Mouse (Mus musculus) MEL (cell line): Measurements from ENCODE around the gene Supt3. TPM values are rescaled to one million over a fixed set of nuclear protein-coding genes. Genes with fewer than 3 reads are reported as not detected.

Experiments
- DNase-seq: peaks from one replicate; pipeline ENCODE4 v3.0.0; 2011; ENCODE audit warnings: low read depth, low spot score
- H3K27ac ChIP-seq: 2 replicates; pipeline ENCODE4 v1.5.1; 2012; ENCODE audit warnings: low read depth, mild to moderate bottlenecking, control low read depth, low read length, moderate library complexity; ENCODE audit not compliant: control insufficient read depth
- H3K27me3 ChIP-seq, 2 experiments: fragments of 150-350 bp in 1 of 2; sonication (generic) in 1 of 2; 2 replicates each; pipeline ENCODE4 v1.6.1; 2012; ENCODE audit warnings: low read length in 2 of 2, mild to moderate bottlenecking in 2 of 2, improper control_type of control experiment in 1 of 2, moderate library complexity in 1 of 2; ENCODE audit not compliant: insufficient read depth in 2 of 2, control insufficient read depth in 1 of 2
- H3K36me3 ChIP-seq, 2 experiments: 2 replicates each; pipeline ENCODE4 v1.6.1; 2012 to 2014; ENCODE audit warnings: low read length in 2 of 2, improper control_type of control experiment in 1 of 2, inconsistent platforms in 1 of 2, mild to moderate bottlenecking in 1 of 2; ENCODE audit not compliant: insufficient read depth in 2 of 2, control insufficient read depth in 1 of 2
- H3K4me1 ChIP-seq, 2 experiments: fragments of 150-350 bp in 1 of 2; sonication (generic) in 1 of 2; 2 replicates each; pipeline ENCODE4 v1.6.1; 2012; ENCODE audit warnings: low read length in 2 of 2, improper control_type of control experiment in 1 of 2, mild to moderate bottlenecking in 1 of 2; ENCODE audit not compliant: insufficient read depth in 2 of 2, control insufficient read depth in 1 of 2
- H3K4me3 ChIP-seq, 2 experiments: fragments of 150-350 bp in 1 of 2; sonication (generic) in 1 of 2; 2 replicates each; pipeline ENCODE4 v1.5.1; 2012; ENCODE audit warnings: low read depth in 2 of 2, low read length in 2 of 2, mild to moderate bottlenecking in 2 of 2, moderate library complexity in 2 of 2, control low read depth in 1 of 2, improper control_type of control experiment in 1 of 2; ENCODE audit not compliant: control insufficient read depth in 1 of 2, insufficient read depth in 1 of 2
- H3K79me2 ChIP-seq: 2 replicates; pipeline ENCODE4 v1.6.1; 2012; ENCODE audit warnings: mild to moderate bottlenecking, low read length, moderate library complexity; ENCODE audit not compliant: control insufficient read depth, poor library complexity, insufficient read depth
- H3K9ac ChIP-seq: 2 replicates; pipeline ENCODE4 v1.6.1; 2012; ENCODE audit warnings: low read depth, mild to moderate bottlenecking, control low read depth, low read length, moderate library complexity; ENCODE audit not compliant: control insufficient read depth, poor library complexity, severe bottlenecking
- H3K9me3 ChIP-seq: fragments of 150-350 bp; sonication (generic); replicated peaks from 2 replicates; pipeline ENCODE4 v1.6.1; 2012; ENCODE audit warnings: mild to moderate bottlenecking, low read length, improper control_type of control experiment, moderate library complexity; ENCODE audit not compliant: insufficient read depth
- BHLHE40 ChIP-seq: IDR thresholded peaks from 2 replicates; pipeline ENCODE4 v1.6.1; 2012; ENCODE audit warnings: low read depth, mild to moderate bottlenecking, inconsistent platforms, low read length, improper control_type of control experiment, borderline replicate concordance
- CHD2 ChIP-seq: IDR thresholded peaks from 2 replicates; pipeline ENCODE4 v1.6.1; 2011; ENCODE audit warnings: low read length, improper control_type of control experiment
- E2F4 ChIP-seq: IDR thresholded peaks from 2 replicates; pipeline ENCODE4 v1.6.1; 2011; ENCODE audit warnings: low read depth, low read length, improper control_type of control experiment, borderline replicate concordance
- ELF1 ChIP-seq: IDR thresholded peaks from 2 replicates; pipeline ENCODE4 v1.6.1; 2014; ENCODE audit warnings: low read depth, mild to moderate bottlenecking, inconsistent platforms, low read length, improper control_type of control experiment, moderate library complexity
- EP300 ChIP-seq, 2 experiments: IDR thresholded peaks; 2 replicates each; pipeline ENCODE4 v1.6.1; 2011; ENCODE audit warnings: improper control_type of control experiment in 2 of 2, low read length in 2 of 2, low read depth in 1 of 2, mild to moderate bottlenecking in 1 of 2
- ETS1 ChIP-seq: IDR thresholded peaks from 2 replicates; pipeline ENCODE4 v1.6.1; 2012; ENCODE audit warnings: low read depth, mild to moderate bottlenecking, inconsistent platforms, low read length, improper control_type of control experiment, moderate library complexity
- GABPA ChIP-seq: IDR thresholded peaks from 2 replicates; pipeline ENCODE4 v1.6.1; 2012; ENCODE audit warnings: low read depth, mild to moderate bottlenecking, inconsistent platforms, low read length, improper control_type of control experiment, moderate library complexity
- GATA1 ChIP-seq: IDR thresholded peaks from 2 replicates; pipeline ENCODE4 v1.6.1; 2011; ENCODE audit warnings: low read depth, low read length, improper control_type of control experiment
- JUND ChIP-seq: IDR thresholded peaks from 2 replicates; pipeline ENCODE4 v1.6.1; 2011; ENCODE audit warnings: low read depth, mild to moderate bottlenecking, improper control_type of control experiment, low read length
- KAT2A ChIP-seq: conservative IDR thresholded peaks from 2 replicates; pipeline ENCODE4 v1.6.1; 2012; ENCODE audit warnings: low read depth, low read length, improper control_type of control experiment, inconsistent platforms
- MAX ChIP-seq: IDR thresholded peaks from 2 replicates; pipeline ENCODE4 v1.6.1; 2011; ENCODE audit warnings: low read length, improper control_type of control experiment
- MAZ ChIP-seq: IDR thresholded peaks from 2 replicates; pipeline ENCODE4 v1.6.1; 2012; ENCODE audit warnings: low read depth, mild to moderate bottlenecking, inconsistent platforms, low read length, improper control_type of control experiment
- MEF2A ChIP-seq: IDR thresholded peaks from 2 replicates; pipeline ENCODE4 v1.6.1; 2014; ENCODE audit warnings: low read depth, mild to moderate bottlenecking, inconsistent platforms, low read length, improper control_type of control experiment; ENCODE audit not compliant: poor library complexity, insufficient replicate concordance, severe bottlenecking; ENCODE audit errors: extremely low read depth
- MXI1 ChIP-seq: IDR thresholded peaks from 2 replicates; pipeline ENCODE4 v1.6.1; 2011; ENCODE audit warnings: mild to moderate bottlenecking, low read depth, low read length, improper control_type of control experiment
- MYB ChIP-seq: IDR thresholded peaks from 2 replicates; pipeline ENCODE4 v1.6.1; 2011; ENCODE audit warnings: mild to moderate bottlenecking, low read depth, low read length, improper control_type of control experiment
- MYC ChIP-seq: IDR thresholded peaks from 2 replicates; pipeline ENCODE4 v1.6.1; 2011; ENCODE audit warnings: low read depth, mild to moderate bottlenecking, low read length, improper control_type of control experiment, moderate library complexity
- NELFE ChIP-seq: IDR thresholded peaks from 2 replicates; pipeline ENCODE4 v1.6.1; 2011; ENCODE audit warnings: low read depth, low read length, improper control_type of control experiment
- POLR2AphosphoS2 ChIP-seq: IDR thresholded peaks from 2 replicates; pipeline ENCODE4 v1.6.1; 2011; ENCODE audit warnings: low read length, improper control_type of control experiment
- RAD21 ChIP-seq: IDR thresholded peaks from 2 replicates; pipeline ENCODE4 v1.6.1; 2011; ENCODE audit warnings: mild to moderate bottlenecking, low read depth, low read length, improper control_type of control experiment
- RCOR1 ChIP-seq: IDR thresholded peaks from 2 replicates; pipeline ENCODE4 v1.6.1; 2012; ENCODE audit warnings: low read depth, mild to moderate bottlenecking, inconsistent platforms, low read length, improper control_type of control experiment
- SIN3A ChIP-seq: IDR thresholded peaks from 2 replicates; pipeline ENCODE4 v1.6.1; 2012; ENCODE audit warnings: low read length, improper control_type of control experiment, inconsistent platforms
- SMC3 ChIP-seq: IDR thresholded peaks from 2 replicates; pipeline ENCODE4 v1.6.1; 2011; ENCODE audit warnings: low read depth, low read length, improper control_type of control experiment
- TAL1 ChIP-seq: IDR thresholded peaks from 2 replicates; pipeline ENCODE4 v1.6.1; 2012; ENCODE audit warnings: mild to moderate bottlenecking, inconsistent platforms, low read length, moderate library complexity, mixed read lengths
- TBP ChIP-seq: IDR thresholded peaks from 2 replicates; pipeline ENCODE4 v1.8.0; 2011; ENCODE audit warnings: low read depth, low read length, improper control_type of control experiment
- TCF12 ChIP-seq: IDR thresholded peaks from 2 replicates; pipeline ENCODE4 v1.6.1; 2014; ENCODE audit warnings: low read depth, mild to moderate bottlenecking, inconsistent platforms, low read length, improper control_type of control experiment, moderate library complexity
- UBTF ChIP-seq: IDR thresholded peaks from 2 replicates; pipeline ENCODE4 v1.6.1; 2012; ENCODE audit warnings: low read depth, mild to moderate bottlenecking, inconsistent platforms, low read length, improper control_type of control experiment, moderate library complexity, borderline replicate concordance; ENCODE audit not compliant: insufficient read depth
- USF1 ChIP-seq: IDR thresholded peaks from 2 replicates; pipeline ENCODE4 v1.6.1; 2014; ENCODE audit warnings: low read depth, mild to moderate bottlenecking, inconsistent platforms, low read length, improper control_type of control experiment, moderate library complexity
- ZC3H11A ChIP-seq: IDR thresholded peaks from 2 replicates; pipeline ENCODE4 v1.6.1; 2012; ENCODE audit warnings: low read depth, mild to moderate bottlenecking, inconsistent platforms, low read length, improper control_type of control experiment
- ZKSCAN1 ChIP-seq: IDR thresholded peaks from 2 replicates; pipeline ENCODE4 v1.6.1; 2012; ENCODE audit warnings: low read depth, mild to moderate bottlenecking, inconsistent platforms, low read length, improper control_type of control experiment, moderate library complexity
- ZNF384 ChIP-seq: IDR thresholded peaks from 2 replicates; pipeline ENCODE4 v1.6.1; 2012; ENCODE audit warnings: low read depth, mild to moderate bottlenecking, inconsistent platforms, low read length, improper control_type of control experiment
- polyA plus RNA-seq, 2 experiments: library from polyadenylated mRNA; stranded (reverse) in 1 of 2; unstranded in 1 of 2; fragments of >175 nt in 1 of 2; fragments of >200 nt in 1 of 2; gene quantifications; 2 replicates each; pipeline versions ENCODE4 v1.2.1 to v1.2.4; 2012; ENCODE audit warnings: low replicate concordance in 2 of 2, low read depth in 1 of 2; ENCODE audit not compliant: insufficient read length in 2 of 2, insufficient read depth in 1 of 2, missing spikeins in 1 of 2
- total RNA-seq: library from RNA; depleted of rRNA; stranded (reverse); fragments of 300-350 nt; gene quantifications from 2 replicates; pipeline ENCODE4 v1.2.3, GENCODE M21; 2012

The Supt3 gene
- total and polyA plus RNA-seq, 3 experiments, result 7.0 to 28.6 TPM; not detected in 1

DNA sequence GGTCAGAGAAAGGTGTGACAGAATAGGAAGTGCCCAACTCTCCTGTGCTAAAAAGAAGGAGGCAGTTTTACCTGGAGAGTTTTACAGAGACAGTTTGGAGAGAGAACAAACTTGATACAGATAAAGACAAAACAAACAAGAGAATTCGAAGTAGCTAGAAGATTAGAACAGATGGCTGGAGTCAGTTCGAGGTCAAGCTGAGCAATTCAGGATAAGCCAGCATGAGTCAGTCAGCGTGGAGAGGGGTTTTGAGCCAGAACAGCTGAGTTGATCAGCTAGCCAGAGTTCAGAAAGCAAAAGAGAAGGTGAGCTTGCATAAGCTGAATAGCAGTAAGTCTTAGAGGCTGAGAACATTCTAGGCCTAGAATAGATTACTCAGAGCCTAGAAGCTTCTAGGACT is 20.4 kb downstream of the Supt3 start:
- TF ChIP-seq SIN3A (no peak), ELF1 (no peak), TBP (no peak), BHLHE40 (no peak), EP300 (IDR thresholded peaks at IDR 0.05; ENCODE audit: low read depth in 1 of 2, low read length in 2 of 2) (peak; percentile 38 to 52), MYB (no peak), ETS1 (peak; percentile 76), JUND (no peak), KAT2A (no peak), ZKSCAN1 (no peak), TCF12 (0 out of 2 replicates have a peak, but pooled peaks have one; percentile 46), E2F4 (no peak), RAD21 (no peak), NELFE (no peak), GATA1 (peak; percentile 29; the same call in 1 of the 2 replicates), MXI1 (no peak)
- peaks cover 2 to 8% of the 10 kb centered on the region in 2 experiments; a peak in 3 of 4 replicates for H3K4me1 ChIP-seq

DNA sequence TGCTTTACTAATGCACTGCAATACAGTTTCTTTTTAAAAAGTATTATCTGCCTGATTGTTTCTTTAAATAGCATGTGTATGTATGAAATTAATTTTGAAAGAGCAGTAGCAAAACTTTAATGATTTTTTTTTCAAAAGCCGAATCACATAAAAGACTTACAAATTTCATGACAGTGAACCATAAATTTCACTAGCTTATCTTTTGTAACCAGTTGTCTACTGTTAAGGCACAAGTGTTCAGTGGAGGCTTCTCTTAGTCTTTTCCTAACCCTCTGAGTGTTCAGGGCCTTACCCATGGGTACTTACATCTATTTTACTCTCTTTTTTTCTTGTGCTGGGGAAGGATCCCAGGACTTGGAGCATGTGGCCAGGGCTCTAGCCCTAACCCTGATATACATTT is 30.1 kb downstream of the Supt3 start:
- H3K27ac ChIP-seq, result peak overlapping the region; percentile 57
- TF ChIP-seq SIN3A (no peak), MAX (no peak), TCF12 (peak; percentile 47), GATA1 (peak; percentile 57), MYC (no peak), GABPA (no peak), USF1 (no peak), RCOR1 (no peak), CHD2 (no peak), TBP (no peak), MAZ (no peak), MEF2A (no peak), RAD21 (no peak), MYB (no peak), POLR2AphosphoS2 (no peak), ZNF384 (peak; percentile 45; the same call in 1 of the 2 replicates), TAL1 (peak; percentile 53), SMC3 (no peak), BHLHE40 (no peak), KAT2A (no peak), ZKSCAN1 (no peak), JUND (no peak), EP300 (IDR thresholded peaks at IDR 0.05; ENCODE audit: low read depth in 1 of 2, low read length in 2 of 2) (peak; percentile 51 to 66; a peak in 3 of 4 replicates), ZC3H11A (no peak), UBTF (no peak)
- H3K36me3 ChIP-seq, result peaks cover 0 to 3% of the 10 kb centered on the region in 2 experiments; a peak in 2 of 4 replicates
- H3K79me2 ChIP-seq, result no peaks in the 10 kb centered on the region
- H3K4me3 ChIP-seq, result no peak overlapping the region
- peaks cover 0 to 5% of the 10 kb centered on the region in 2 experiments; a peak in 1 of 4 replicates for H3K4me1 ChIP-seq
- H3K27me3 ChIP-seq, result no peaks in the 10 kb centered on the region
- H3K9ac ChIP-seq, result peak overlapping the region; percentile 47; the same call in 1 of the 2 replicates
- no peaks in the 10 kb centered on the region for H3K9me3 ChIP-seq
- peak; percentile 63 for DNase-seq

More for the DNA sequence above, 20.4 kb downstream of the Supt3 start:
- H3K27ac ChIP-seq, result no peak overlapping the region
- H3K27me3 ChIP-seq, result no peaks in the 10 kb centered on the region
- peak; percentile 56 for DNase-seq
- H3K36me3 ChIP-seq, result peaks cover 3 to 10% of the 10 kb centered on the region in 2 experiments; a peak in 2 of 4 replicates
- no peaks in the 10 kb centered on the region for H3K9me3 ChIP-seq
- no peak overlapping the region for H3K9ac ChIP-seq
- H3K79me2 ChIP-seq, result no peaks in the 10 kb centered on the region
- H3K4me3 ChIP-seq, result no peak overlapping the region
